Mouse (Mus musculus) cerebellum, adult 2 months (tissue): Measurements from ENCODE around the gene H2-K1. TPM values are rescaled to one million over a fixed set of nuclear protein-coding genes. Genes with fewer than 3 reads are reported as not detected.

ENCODE experiments used
- DNase-seq, 2 experiments: peaks; one replicate each; pipeline ENCODE4 v3.0.0; 2021
- H3K27ac ChIP-seq: fragments of 200-500 bp; 2 replicates; pipeline ENCODE4 v1.5.1; 2012; ENCODE audit warnings: low read length, control low read depth, inconsistent platforms; ENCODE audit not compliant: insufficient read depth
- H3K27me3 ChIP-seq: fragments of 200-500 bp; 2 replicates; pipeline ENCODE4 v1.6.1; 2012; ENCODE audit warnings: inconsistent platforms, mild to moderate bottlenecking, low read length, moderate library complexity; ENCODE audit not compliant: control insufficient read depth, insufficient read depth
- H3K4me1 ChIP-seq: fragments of 200-500 bp; 2 replicates; pipeline ENCODE4 v1.6.1; 2011; ENCODE audit warnings: low read length; ENCODE audit not compliant: control insufficient read depth, insufficient read depth
- H3K4me3 ChIP-seq: fragments of 200-500 bp; replicated peaks from 2 replicates; pipeline ENCODE3; 2011; ENCODE audit warnings: mild to moderate bottlenecking, low read depth, low read length, control low read depth; ENCODE audit not compliant: insufficient read depth
- CTCF ChIP-seq: fragments of 200-500 bp; IDR thresholded peaks from 2 replicates; pipeline ENCODE4 v1.5.1; 2011; ENCODE audit warnings: low read depth, mild to moderate bottlenecking, control low read depth, low read length, moderate library complexity, borderline replicate concordance; ENCODE audit not compliant: insufficient read depth
- POLR2A ChIP-seq: fragments of 200-500 bp; IDR thresholded peaks from 2 replicates; pipeline ENCODE4 v1.6.1; 2011; ENCODE audit warnings: low read length, control low read depth, borderline replicate concordance; ENCODE audit not compliant: insufficient read depth
- WGBS: fragments of 180-500 bp; shearing (Covaris S2); methylation state at CpG from one replicate; pipeline ENCODE4 v1.1.7; 2018; 5-methylcytosine and 5-hydroxymethylcytosine counted together
- polyA plus RNA-seq: library from polyadenylated mRNA; depleted of rRNA; stranded (reverse); fragments of >200 nt; gene quantifications from 2 replicates; pipeline ENCODE4 v1.2.3, GENCODE M21; 2012

Gene H2-K1
- polyA plus RNA-seq, 1 experiment = 77.5 TPM

GRCm38 (mm10) chr17:34024861-34025755 is 25.0 kb upstream of the H2-K1 start:
- under 1% methylated on average over 57 of the region's 57 CpGs for WGBS
- H3K4me1 ChIP-seq = peaks cover 18% of the 10 kb centered on the region
- TF ChIP-seq POLR2A (no peak), CTCF (no peak)
- no peak for DNase-seq
- H3K27me3 ChIP-seq = no peaks in the 10 kb centered on the region
- peak overlapping the region; percentile 62 for H3K4me3 ChIP-seq
- H3K27ac ChIP-seq = peak overlapping the region; percentile 76

GRCm38 (mm10) chr17:34024317-34024821 is 24.2 kb upstream of the H2-K1 start, which contains the start of gene Ring1:
TSS of gene Ring1 (minus strand) at chr17:34024680.
- peak within 1 kb of the TSS; percentile 76 for H3K27ac ChIP-seq
- TF ChIP-seq POLR2A = peak; percentile 96
- TF ChIP-seq CTCF = no peak
- H3K4me1 ChIP-seq = peaks cover 12% of the 10 kb centered on the region
- WGBS = under 1% methylated on average over 48 of the region's 58 CpGs
- peak within 1 kb of the TSS; percentile 62 for H3K4me3 ChIP-seq
- H3K27me3 ChIP-seq = no peaks in the 10 kb centered on the region
- DNase-seq = peak; percentile 88 to 92

- Histone ChIP-seq H3K27me3 (no peaks in the 10 kb centered on the region), H3K4me1 (peaks cover 11% of the 10 kb centered on the region), H3K27ac (no peak overlapping the region), H3K4me3 (peak overlapping the region; percentile 62)
- no peak for TF ChIP-seq CTCF
- no peak for TF ChIP-seq POLR2A
- 55% methylated on average over 9 of the region's 9 CpGs for WGBS
- DNase-seq = no peak
Observed at GRCm38 (mm10) chr17:34023678-34024077, 23.5 kb upstream of the H2-K1 start.

- DNase-seq = no peak
- peaks cover 11% of the 10 kb centered on the region for H3K4me1 ChIP-seq
- 95% methylated on average over 20 of the region's 20 CpGs for WGBS
- no peaks in the 10 kb centered on the region for H3K27me3 ChIP-seq
- no peak for TF ChIP-seq POLR2A
- TF ChIP-seq CTCF = no peak
- no peak overlapping the region for H3K4me3 ChIP-seq
- no peak overlapping the region for H3K27ac ChIP-seq
Observed at GRCm38 (mm10) chr17:34022987-34023386, 22.8 kb upstream of the H2-K1 start.

- DNase-seq = no peak
- TF ChIP-seq CTCF (no peak), POLR2A (no peak)
- H3K4me1 ChIP-seq = peaks cover 11% of the 10 kb centered on the region
- no peak overlapping the region for H3K4me3 ChIP-seq
- 84% methylated on average over 14 of the region's 14 CpGs for WGBS
- H3K27ac ChIP-seq = no peak overlapping the region
- H3K27me3 ChIP-seq = no peaks in the 10 kb centered on the region
Observed at GRCm38 (mm10) chr17:34022414-34022783, 22.3 kb upstream of the H2-K1 start.

- H3K4me3 ChIP-seq = no peak overlapping the region
- H3K27ac ChIP-seq = no peak overlapping the region
- no peaks in the 10 kb centered on the region for H3K27me3 ChIP-seq
- TF ChIP-seq POLR2A (no peak), CTCF (no peak)
- no peak for DNase-seq
- 90% methylated on average over 23 of the region's 23 CpGs for WGBS
- peaks cover 7% of the 10 kb centered on the region; the same call in 1 of the 2 replicates for H3K4me1 ChIP-seq
Observed at GRCm38 (mm10) chr17:34021539-34022413, 21.6 kb upstream of the H2-K1 start.

- no peak for DNase-seq
- H3K4me1 ChIP-seq = no peaks in the 10 kb centered on the region
- WGBS = 90% methylated on average over 8 of the region's 8 CpGs
- no peaks in the 10 kb centered on the region for H3K27me3 ChIP-seq
- no peak overlapping the region for H3K4me3 ChIP-seq
- H3K27ac ChIP-seq = no peak overlapping the region
- TF ChIP-seq POLR2A (no peak), CTCF (no peak)
Observed at GRCm38 (mm10) chr17:34013436-34013835, 13.3 kb upstream of the H2-K1 start.

GRCm38 (mm10) chr17:34010156-34010555 is 10.0 kb upstream of the H2-K1 start:
- DNase-seq = no peak
- no peak overlapping the region for H3K27ac ChIP-seq
- no peak overlapping the region for H3K4me3 ChIP-seq
- no peaks in the 10 kb centered on the region for H3K4me1 ChIP-seq
- WGBS = 76% methylated on average over 5 of the region's 5 CpGs
- no peaks in the 10 kb centered on the region for H3K27me3 ChIP-seq
- TF ChIP-seq CTCF = no peak
- TF ChIP-seq POLR2A = no peak
